Mouse (Mus musculus) kidney, embryonic 14.5 days (tissue): ENCODE results near the gene Pdp2. TPM values are rescaled to one million over a fixed set of nuclear protein-coding genes. Genes with fewer than 3 reads are reported as not detected.

Experiments used
- polyA plus RNA-seq: library from polyadenylated mRNA; unstranded; fragments of >200 nt; fragmentation: Nextera tagmentation; extraction: Ambion mirVana; gene quantifications from 2 replicates; pipeline ENCODE4 v1.2.1, GENCODE M21; 2014

Gene Pdp2
- polyA plus RNA-seq, 1 experiment from 2014 or later: 18.7 TPM

Other genes with a start within 250 kb of the Pdp2 start
- 5.6 and 6.4 TPM in 2 replicates for gene Cmtm4, start 195.6 kb upstream of the Pdp2 start, polyA plus RNA-seq
- 25.8 and 56.6 TPM in 2 replicates for gene Dync1li2, start 148.4 kb upstream of the Pdp2 start, polyA plus RNA-seq
- 0.33 and 0.79 TPM in 2 replicates for gene Terb1, start 81.5 kb upstream of the Pdp2 start, polyA plus RNA-seq
- gene Nae1, start 56.8 kb upstream of the Pdp2 start, polyA plus RNA-seq: 123 and 129 TPM in 2 replicates
- 1.3 and 1.8 TPM in 2 replicates for gene Car7, start 56.8 kb upstream of the Pdp2 start, polyA plus RNA-seq
- 166 and 200 TPM in 2 replicates for gene Cdh16, start 32.9 kb downstream of the Pdp2 start, polyA plus RNA-seq
- gene Rrad, start 39.9 kb downstream of the Pdp2 start, polyA plus RNA-seq: 13.9 and 14.5 TPM in 2 replicates
- 94.4 and 111 TPM in 2 replicates for gene Ciao2b, start 50.5 kb downstream of the Pdp2 start, polyA plus RNA-seq
- gene Ces2a, start 142.6 kb downstream of the Pdp2 start, polyA plus RNA-seq: not detected in 2 replicates
- 0.46 and 0.61 TPM in 2 replicates for gene Ces2b, start 240.1 kb downstream of the Pdp2 start, polyA plus RNA-seq